Mouse (Mus musculus): ENCODE data around the gene Rmi2.

- TF ChIP-seq CTCF (IDR thresholded peaks at IDR 0.05; ENCODE audit: low read depth, low read length) (no peak), GATA1 (IDR thresholded peaks at IDR 0.05; ENCODE audit: borderline replicate concordance, low read length) (no peak), TAL1 (conservative IDR thresholded peaks at IDR 0.05; ENCODE audit: low read depth, low read length) (no peak)
These were observed 30.7 kb downstream of the Rmi2 start for GRCm38 (mm10) chr16:10865592-10865987.
